8 mouse cellular contexts compared by ENCODE assay signal in genomic region chr16:32419517-32420483, GRCm38 (mm10). TPM values are rescaled to one million over a fixed set of nuclear protein-coding genes. Genes with fewer than 3 reads are reported as not detected.
DNase-seq lines count a peak whose midpoint lies in the region; ATAC-seq lines count a peak whose summit lies in the region.

Tctex1d2 (plus strand) TSS chr16:32419702.

- H3K9ac ChIP-seq in hindbrain, embryonic 11.5 days (ENCODE audit: low read depth, low read length), result peak within 1 kb of the TSS; percentile 35

- H3K36me3 ChIP-seq in hindbrain, embryonic 11.5 days (ENCODE audit: control insufficient read depth, insufficient read depth, low read length), result no peaks in the 10 kb centered on the region

- no peaks in the 10 kb centered on the region for H3K27me3 ChIP-seq in hindbrain, embryonic 11.5 days (ENCODE audit: control insufficient read depth, insufficient read depth, low read length)

- H3K4me3 ChIP-seq in hindbrain, embryonic 11.5 days (ENCODE audit: low read depth, low read length), result peak within 1 kb of the TSS; percentile 49

- peak; percentile 97 for ATAC-seq in hindbrain, embryonic 11.5 days (ENCODE audit: low FRiP score)

- H3K4me2 ChIP-seq in hindbrain, embryonic 11.5 days (replicated peaks; ENCODE audit: low read depth, low read length), result peak within 1 kb of the TSS; percentile 49

- DNase-seq in Muller cell, postnatal 12 days (ENCODE audit: inconsistent ontology term), result peak; percentile 97
- DNase-seq in cerebellum, adult 9-11 months, result peak; percentile 96
- DNase-seq in frontal cortex, adult 2 months (ENCODE audit: extremely low spot score in 1 of 2, low spot score in 1 of 2), result peak; percentile 90 to 94
- DNase-seq in hindbrain, embryonic 11.5 days (ENCODE audit: low spot score), result peak; percentile 95
- DNase-seq in layer of hippocampus, postnatal 10 days (ENCODE audit: low spot score in 2 of 2), result peak; percentile 91 to 93
- DNase-seq in lung, postnatal 10 days, result peak; percentile 97
- peak; percentile 94 for DNase-seq in ovary, postnatal 36 days (ENCODE audit: low spot score)
- DNase-seq in thymus, postnatal 25 days, result peak; percentile 88

- H3K4me1 ChIP-seq in hindbrain, embryonic 11.5 days (replicated peaks; ENCODE audit: control insufficient read depth, insufficient read depth, low read length), result no peaks in the 10 kb centered on the region

- H3K9me3 ChIP-seq in hindbrain, embryonic 11.5 days (ENCODE audit: control insufficient read depth, low read length), result no peaks in the 10 kb centered on the region

- H3K27ac ChIP-seq in hindbrain, embryonic 11.5 days (ENCODE audit: low read depth, low read length), result peak within 1 kb of the TSS; percentile 74

- WGBS in hindbrain, embryonic 11.5 days, result 1% methylated on average over 45 of the region's 45 CpGs

RNA-seq across cellular contexts. Expression of gene Tctex1d2, which starts in this region (rescaled TPM):
- polyA plus RNA-seq in frontal cortex, adult 2 months (2012; rRNA removed), result 24.6 and 27.7 TPM in 2 replicates
- polyA plus RNA-seq in hindbrain, embryonic 11.5 days (2014; fragmentation: Nextera tagmentation; extraction: Ambion mirVana), result 30.9 and 31.1 TPM in 2 replicates
- 10 to 100 TPM; 13.7 to 15.6 TPM for total RNA-seq in layer of hippocampus, postnatal 10 days (2021)

Comparison
In these comparisons a context has a peak if more than half of its experiments do, and no peak if none do; other contexts are left out.
1. Peak in every context shown above with its lines: DNase-seq, ATAC-seq, H3K4me3 ChIP-seq and H3K27ac ChIP-seq.